Mouse (Mus musculus) midbrain, embryonic 16.5 days (tissue): ENCODE measurements around the gene Lrch1. TPM values are rescaled to one million over a fixed set of nuclear protein-coding genes. Genes with fewer than 3 reads are reported as not detected.

Experiments used
- ATAC-seq: fragments of 200-750 bp; cut with Nextera tagmentation; 2 replicates; pipeline ENCODE4 v1.8.0; 2017; ENCODE audit warnings: moderate TSS enrichment
- H3K27ac ChIP-seq: fragments of 300-500 bp; sonication (generic); 2 replicates; pipeline ENCODE4 v1.5.1; 2014; ENCODE audit warnings: mild to moderate bottlenecking, low read length, mixed read lengths
- H3K27me3 ChIP-seq: fragments of 300-500 bp; sonication (generic); 2 replicates; pipeline ENCODE4 v1.6.1; 2014; ENCODE audit warnings: low read depth, low read length, mixed read lengths; ENCODE audit not compliant: control insufficient read depth, insufficient read depth
- H3K36me3 ChIP-seq: fragments of 300-500 bp; sonication (generic); 2 replicates; pipeline ENCODE4 v1.6.1; 2014; ENCODE audit warnings: mild to moderate bottlenecking, low read length, moderate library complexity, mixed read lengths; ENCODE audit not compliant: control insufficient read depth, insufficient read depth
- H3K4me1 ChIP-seq: fragments of 300-500 bp; sonication (generic); 2 replicates; pipeline ENCODE4 v1.6.1; 2014; ENCODE audit warnings: mild to moderate bottlenecking, low read length, mixed read lengths; ENCODE audit not compliant: control insufficient read depth, insufficient read depth
- H3K4me2 ChIP-seq: fragments of 300-500 bp; sonication (generic); 2 replicates; pipeline ENCODE4 v1.6.1; 2014; ENCODE audit warnings: mild to moderate bottlenecking, low read length, mixed read lengths
- H3K4me3 ChIP-seq: fragments of 300-500 bp; sonication (generic); 2 replicates; pipeline ENCODE4 v1.5.1; 2014; ENCODE audit warnings: low read depth, mild to moderate bottlenecking, low read length, moderate library complexity, mixed read lengths
- H3K9ac ChIP-seq: fragments of 300-500 bp; sonication (generic); 2 replicates; pipeline ENCODE4 v1.6.1; 2014; ENCODE audit warnings: low read depth, low read length, mixed read lengths
- H3K9me3 ChIP-seq: fragments of 300-500 bp; sonication (generic); replicated peaks from 2 replicates; pipeline ENCODE4 v1.6.1; 2014; ENCODE audit warnings: mild to moderate bottlenecking, low read length, mixed read lengths; ENCODE audit not compliant: control insufficient read depth, poor library complexity, severe bottlenecking
- WGBS: fragments of 180-500 bp; shearing (Covaris S2); extraction: QIAGEN DNeasy Blood & Tissue Kit; methylation state at CpG from one replicate; pipeline ENCODE4 v1.1.7; 2014; 5-methylcytosine and 5-hydroxymethylcytosine counted together
- polyA plus RNA-seq: library from polyadenylated mRNA; unstranded; fragments of >200 nt; fragmentation: Nextera tagmentation; extraction: Ambion mirVana; gene quantifications from 2 replicates; pipeline ENCODE4 v1.2.1, GENCODE M21; 2015

The Lrch1 gene
- polyA plus RNA-seq, 1 experiment from 2014 or later: 19.9 TPM

DNA sequence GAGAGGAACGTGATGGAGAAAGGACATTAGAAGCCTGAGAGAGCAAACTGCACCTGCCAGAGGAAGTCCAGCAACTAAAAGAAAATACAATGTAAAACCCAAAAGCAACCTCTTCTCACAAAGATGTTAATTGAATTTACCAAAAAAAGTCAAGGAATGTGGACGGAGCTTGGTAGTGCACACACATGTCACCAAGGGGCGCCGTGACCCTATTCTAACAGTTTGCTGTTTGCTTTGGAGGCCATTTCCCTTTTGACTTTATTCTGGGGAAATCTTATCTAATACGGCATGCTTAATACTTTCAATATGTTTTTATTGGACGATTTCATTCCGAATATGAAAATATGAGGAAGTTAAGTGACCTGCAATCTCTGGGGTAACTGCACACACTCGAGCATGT, 158.9 kb downstream of the Lrch1 start:
- no peak overlapping the region for H3K4me3 ChIP-seq
- peaks cover 11% of the 10 kb centered on the region for H3K36me3 ChIP-seq
- H3K4me2 ChIP-seq: no peak overlapping the region
- H3K27me3 ChIP-seq: no peaks in the 10 kb centered on the region
- WGBS: 90% methylated on average over 8 of the region's 8 CpGs
- H3K9me3 ChIP-seq: no peaks in the 10 kb centered on the region
- peaks cover 4% of the 10 kb centered on the region; the same call in 1 of the 2 replicates for H3K4me1 ChIP-seq
- no peak for ATAC-seq
- H3K9ac ChIP-seq: no peak overlapping the region
- H3K27ac ChIP-seq: no peak overlapping the region

DNA sequence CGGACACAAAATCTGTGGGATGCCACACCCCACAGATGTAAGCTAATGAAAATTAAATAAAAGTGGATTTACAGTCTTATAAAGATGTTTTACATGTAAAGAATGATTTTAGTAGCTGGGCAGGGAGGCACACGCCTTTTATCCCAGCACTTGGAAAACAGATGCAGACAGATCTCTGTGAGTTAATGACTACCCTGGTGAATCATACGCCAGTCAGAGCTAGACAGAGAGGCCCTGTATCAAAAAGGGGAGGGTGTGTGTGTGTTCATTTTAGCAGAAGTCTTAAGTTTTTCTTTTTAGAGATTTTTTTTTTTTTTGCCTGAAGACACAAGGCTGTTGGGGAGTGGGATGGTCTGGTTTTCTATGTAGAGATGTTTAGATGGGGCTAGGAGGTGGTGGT, 160.0 kb downstream of the Lrch1 start:
- H3K4me1 ChIP-seq: peaks cover 4% of the 10 kb centered on the region; the same call in 1 of the 2 replicates
- 83% methylated on average over 3 of the region's 3 CpGs for WGBS
- H3K36me3 ChIP-seq: peaks cover 17% of the 10 kb centered on the region
- H3K9ac ChIP-seq: no peak overlapping the region
- no peak overlapping the region for H3K4me2 ChIP-seq
- no peaks in the 10 kb centered on the region for H3K27me3 ChIP-seq
- no peak overlapping the region for H3K4me3 ChIP-seq
- H3K27ac ChIP-seq: no peak overlapping the region
- H3K9me3 ChIP-seq: 0 out of 2 replicates have a peak, but pooled peaks cover 2% of the 10 kb centered on the region
- ATAC-seq: no peak

DNA sequence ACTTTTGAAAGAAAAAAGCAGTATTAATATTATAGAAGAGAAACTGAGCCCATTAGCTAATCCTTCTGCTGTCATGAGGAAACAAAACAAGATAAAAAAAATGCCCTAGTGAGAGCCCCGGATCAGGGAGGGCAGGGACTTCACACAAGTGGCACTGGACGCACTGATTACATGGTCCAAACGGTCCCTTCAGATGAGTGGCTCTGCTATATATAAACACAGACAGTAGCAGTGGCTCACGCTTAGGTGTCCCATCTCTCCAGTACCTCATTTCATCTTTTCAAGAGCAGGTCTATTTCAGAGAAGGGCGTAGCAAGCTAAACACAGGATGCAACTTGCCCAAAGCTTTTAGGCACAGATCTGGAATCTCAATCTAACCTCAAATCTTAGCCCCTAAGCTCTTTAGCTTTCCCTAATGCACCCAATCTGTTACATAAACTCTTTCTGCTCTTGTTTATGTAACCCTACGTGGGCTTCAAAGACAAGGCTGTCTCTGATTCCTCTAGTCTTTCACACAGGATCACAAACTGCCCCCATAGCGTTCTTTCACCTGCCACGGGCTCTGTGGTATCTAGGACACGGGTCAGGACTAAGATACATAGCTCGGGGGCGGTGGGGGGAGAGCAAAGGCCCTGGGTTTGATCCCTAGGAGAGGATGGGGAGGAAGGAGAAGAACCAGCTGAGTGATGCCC, 163.3 kb downstream of the Lrch1 start:
- no peak overlapping the region for H3K4me3 ChIP-seq
- no peak for ATAC-seq
- peaks cover under 1% of the 10 kb centered on the region; the same call in 1 of the 2 replicates for H3K4me1 ChIP-seq
- no peaks in the 10 kb centered on the region for H3K27me3 ChIP-seq
- peaks cover 15% of the 10 kb centered on the region for H3K36me3 ChIP-seq
- no peak overlapping the region for H3K27ac ChIP-seq
- H3K9ac ChIP-seq: no peak overlapping the region
- 0 out of 2 replicates have a peak, but pooled peaks cover 2% of the 10 kb centered on the region for H3K9me3 ChIP-seq
- H3K4me2 ChIP-seq: no peak overlapping the region
- WGBS: 91% methylated on average over 11 of the region's 11 CpGs

GRCm38 (mm10) chr14:74774046-74774619, 173.5 kb downstream of the Lrch1 start:
- H3K9me3 ChIP-seq: no peaks in the 10 kb centered on the region
- no peak overlapping the region for H3K4me2 ChIP-seq
- WGBS: 47% methylated on average over 10 of the region's 10 CpGs
- H3K4me3 ChIP-seq: no peak overlapping the region
- H3K27ac ChIP-seq: no peak overlapping the region
- H3K36me3 ChIP-seq: peaks cover 20% of the 10 kb centered on the region
- H3K27me3 ChIP-seq: no peaks in the 10 kb centered on the region
- no peak for ATAC-seq
- H3K9ac ChIP-seq: no peak overlapping the region
- H3K4me1 ChIP-seq: no peaks in the 10 kb centered on the region

DNA sequence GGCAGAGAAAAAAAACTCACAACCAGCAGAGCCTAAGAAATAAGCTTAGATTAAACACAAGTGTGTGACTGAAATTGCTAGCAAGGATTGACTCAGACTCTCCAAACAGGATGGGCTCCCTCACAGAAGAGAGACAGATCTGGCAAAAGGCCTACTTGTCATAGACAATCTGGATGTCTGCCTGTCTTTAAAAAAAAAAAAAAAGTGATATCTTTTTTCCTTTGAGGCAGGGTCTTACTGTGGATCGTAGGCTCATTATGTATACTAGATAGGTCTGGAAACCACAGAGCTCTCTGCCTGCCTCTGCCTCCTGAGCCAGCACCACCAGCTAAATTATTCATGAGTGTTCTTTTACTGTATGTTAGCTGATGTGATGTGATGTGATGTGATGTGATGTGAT, 179.8 kb downstream of the Lrch1 start:
- no peak overlapping the region for H3K27ac ChIP-seq
- WGBS: 58% methylated on average over 1 of the region's 1 CpGs
- no peak overlapping the region for H3K4me2 ChIP-seq
- no peaks in the 10 kb centered on the region for H3K4me1 ChIP-seq
- no peak overlapping the region for H3K4me3 ChIP-seq
- no peak overlapping the region for H3K9ac ChIP-seq
- peaks cover 25% of the 10 kb centered on the region for H3K36me3 ChIP-seq
- no peaks in the 10 kb centered on the region for H3K9me3 ChIP-seq
- ATAC-seq: no peak
- H3K27me3 ChIP-seq: no peaks in the 10 kb centered on the region

DNA sequence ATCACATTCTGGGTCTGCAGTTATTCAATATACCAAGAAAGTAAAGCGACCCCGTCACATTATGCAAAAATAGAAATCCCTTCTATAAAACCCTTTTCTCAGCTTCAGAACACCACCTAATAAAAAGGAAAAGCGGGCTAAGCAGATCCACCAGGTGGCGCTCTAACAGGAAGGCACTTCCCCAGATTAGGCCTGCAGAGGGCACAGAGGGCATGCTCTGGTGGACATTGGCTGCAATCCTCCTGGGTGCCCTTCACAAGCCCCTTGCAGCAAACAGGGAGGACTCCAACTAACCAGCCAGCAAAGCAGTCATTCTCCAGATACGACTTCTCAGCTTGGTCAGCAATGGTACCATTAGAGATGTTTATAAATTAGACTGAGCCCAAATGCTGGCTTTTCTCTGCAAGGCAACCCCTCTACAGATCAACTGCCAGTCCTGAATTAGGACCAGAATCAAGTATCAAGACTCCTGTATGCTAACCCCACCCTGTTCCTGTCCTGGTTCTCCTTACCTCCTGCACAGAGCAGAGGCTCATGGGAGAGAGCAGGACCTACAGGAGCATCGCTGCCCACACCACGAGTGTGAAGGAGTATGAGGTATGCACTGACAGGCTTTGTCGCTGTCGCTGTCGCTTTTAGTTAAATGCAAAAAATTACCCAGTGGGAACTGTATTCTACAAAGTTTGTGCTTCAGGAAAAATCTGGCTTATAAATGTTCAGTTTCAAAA, 183.3 kb downstream of the Lrch1 start:
- ATAC-seq: no peak
- 58% methylated on average over 10 of the region's 10 CpGs for WGBS
- no peak overlapping the region for H3K4me3 ChIP-seq

DNA sequence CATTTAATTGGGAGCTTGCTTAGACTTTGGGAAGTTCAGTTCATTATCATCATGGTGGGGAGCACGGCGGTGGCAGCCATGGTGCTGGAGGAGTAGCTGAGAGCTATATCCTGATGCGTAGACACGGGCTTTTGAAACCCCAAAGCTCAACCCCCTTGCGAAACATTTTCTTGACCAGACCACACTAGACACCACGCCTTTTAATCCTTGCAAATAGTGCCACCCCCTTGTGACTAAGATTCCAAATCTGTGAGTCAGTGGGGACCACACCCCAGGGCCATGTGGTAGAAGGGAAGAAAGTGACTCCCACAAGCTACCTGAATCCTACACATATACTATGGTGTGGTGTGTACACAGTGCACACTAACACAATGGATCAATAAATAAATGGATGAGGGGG, 210.8 kb downstream of the Lrch1 start:
- WGBS: 97% methylated on average over 6 of the region's 6 CpGs
- no peaks in the 10 kb centered on the region for H3K9me3 ChIP-seq
- H3K4me3 ChIP-seq: no peak overlapping the region
- H3K9ac ChIP-seq: no peak overlapping the region
- H3K27ac ChIP-seq: no peak overlapping the region
- H3K27me3 ChIP-seq: no peaks in the 10 kb centered on the region
- peaks cover 8% of the 10 kb centered on the region for H3K4me1 ChIP-seq
- no peak overlapping the region for H3K4me2 ChIP-seq
- peaks cover 16% of the 10 kb centered on the region for H3K36me3 ChIP-seq
- no peak for ATAC-seq

More for the DNA sequence above, 183.3 kb downstream of the Lrch1 start:
- Histone ChIP-seq H3K27me3 (no peaks in the 10 kb centered on the region), H3K9me3 (no peaks in the 10 kb centered on the region), H3K27ac (no peak overlapping the region), H3K36me3 (peaks cover 8% of the 10 kb centered on the region), H3K9ac (no peak overlapping the region), H3K4me1 (no peaks in the 10 kb centered on the region), H3K4me2 (no peak overlapping the region)

DNA sequence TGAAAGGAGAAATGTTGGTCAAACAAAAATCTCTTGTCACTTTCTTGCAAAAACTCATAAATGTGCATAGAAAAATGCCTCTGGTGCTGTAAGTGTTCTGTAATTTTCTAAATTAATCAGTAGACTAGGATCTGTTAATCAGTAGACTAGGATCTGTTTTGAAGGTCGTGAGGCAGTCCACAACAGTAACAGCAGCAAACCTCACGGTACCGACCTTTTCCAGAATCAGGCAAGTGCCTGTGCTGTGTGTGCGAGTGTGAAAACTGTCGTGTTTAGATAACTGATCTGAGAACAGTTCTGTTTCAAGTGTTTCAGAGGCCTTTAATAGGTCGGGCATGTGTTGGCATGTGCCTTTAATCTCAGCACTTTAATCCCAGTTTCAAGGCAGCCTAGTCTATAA, 212.2 kb downstream of the Lrch1 start:
- H3K27me3 ChIP-seq: no peaks in the 10 kb centered on the region
- no peak overlapping the region for H3K4me2 ChIP-seq
- H3K36me3 ChIP-seq: peaks cover 13% of the 10 kb centered on the region
- peaks cover 8% of the 10 kb centered on the region for H3K4me1 ChIP-seq
- no peak overlapping the region for H3K9ac ChIP-seq
- H3K4me3 ChIP-seq: no peak overlapping the region
- H3K27ac ChIP-seq: no peak overlapping the region
- no peak for ATAC-seq
- WGBS: 92% methylated on average over 6 of the region's 6 CpGs
- H3K9me3 ChIP-seq: no peaks in the 10 kb centered on the region

- 49% methylated on average over 2 of the region's 2 CpGs for WGBS
- H3K4me3 ChIP-seq: peak overlapping the region; percentile 84; the same call in 1 of the 2 replicates
- no peak overlapping the region for H3K27ac ChIP-seq
- no peaks in the 10 kb centered on the region for H3K27me3 ChIP-seq
- peaks cover 5% of the 10 kb centered on the region; the same call in 1 of the 2 replicates for H3K36me3 ChIP-seq
- peak overlapping the region; percentile 87 for H3K4me2 ChIP-seq
- no peak overlapping the region for H3K9ac ChIP-seq
- H3K4me1 ChIP-seq: peaks cover 8% of the 10 kb centered on the region
- H3K9me3 ChIP-seq: no peaks in the 10 kb centered on the region
- no peak for ATAC-seq
Measured at GRCm38 (mm10) chr14:74733397-74733796, 214.3 kb downstream of the Lrch1 start.
